Mouse (Mus musculus): ENCODE measurements around the gene 5730596B20Rik. TPM values are rescaled to one million over a fixed set of nuclear protein-coding genes. Genes with fewer than 3 reads are reported as not detected.

5730596B20Rik gene
- 1.5 and 1.6 TPM in 2 replicates for polyA plus RNA-seq (2015; fragmentation: Nextera tagmentation; extraction: Ambion mirVana)

DNA sequence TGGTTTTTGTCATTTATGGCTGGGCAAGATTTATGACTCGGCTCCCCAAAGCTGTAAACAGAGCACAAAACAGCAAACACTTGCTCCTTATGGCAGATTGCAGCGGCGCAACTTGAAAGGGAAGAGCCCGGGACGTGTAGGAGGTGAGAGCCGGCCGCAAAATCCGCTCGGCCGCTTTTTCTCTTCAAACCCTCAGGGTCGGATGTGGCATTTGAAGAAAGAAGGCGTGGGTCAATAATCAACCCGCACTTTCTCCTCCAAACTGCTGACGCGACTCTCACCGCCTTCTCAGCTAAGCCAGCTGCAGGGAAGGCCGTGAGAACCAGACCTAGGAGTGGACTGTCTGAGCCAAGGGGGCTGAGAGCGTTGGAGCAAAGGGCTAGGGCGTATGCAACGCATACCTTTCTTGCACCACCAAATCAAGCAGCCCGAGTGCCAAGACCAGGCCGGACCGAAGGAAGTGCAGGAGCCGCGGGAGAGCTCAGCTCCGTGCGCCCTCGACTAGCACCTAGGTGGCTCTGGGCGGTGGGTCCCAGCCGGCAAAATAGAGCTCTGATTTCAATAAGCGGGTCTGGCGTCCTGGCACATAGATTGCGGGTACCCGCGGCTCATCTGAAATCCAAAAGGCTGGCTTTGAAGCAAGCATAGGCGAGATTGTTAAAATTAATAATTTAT, at the start of gene 5730596B20Rik:
Gene 5730596B20Rik, plus strand, starts transcription at position 438 of the 675 bp plus-strand sequence.
- Histone ChIP-seq H3K9ac (replicated peaks; ENCODE audit: low read depth) (peak within 1 kb of the TSS; percentile 65), H3K27ac (ENCODE audit: low read length) (peak within 1 kb of the TSS; percentile 89), H3K4me3 (ENCODE audit: low read depth, low read length) (peak within 1 kb of the TSS; percentile 56), H3K27me3 (replicated peaks; ENCODE audit: insufficient read depth, low read length) (peaks cover 9% of the 10 kb centered on the region), H3K9me3 (ENCODE audit: low read length) (no peaks in the 10 kb centered on the region), H3K36me3 (ENCODE audit: insufficient read depth, low read length) (no peaks in the 10 kb centered on the region), H3K4me2 (replicated peaks; ENCODE audit: low read depth, low read length) (peak within 1 kb of the TSS; percentile 62), H3K4me1 (ENCODE audit: insufficient read depth, low read depth, low read length) (no peaks in the 10 kb centered on the region)
- 1% methylated on average over 36 of the region's 36 CpGs for WGBS
- ATAC-seq (no peak), DNase-seq (ENCODE audit: low spot score) (peak; percentile 64)
- TF ChIP-seq CTCF (IDR thresholded peaks at IDR 0.05) (no peak), EP300 (IDR thresholded peaks at IDR 0.05) (no peak)

DNA sequence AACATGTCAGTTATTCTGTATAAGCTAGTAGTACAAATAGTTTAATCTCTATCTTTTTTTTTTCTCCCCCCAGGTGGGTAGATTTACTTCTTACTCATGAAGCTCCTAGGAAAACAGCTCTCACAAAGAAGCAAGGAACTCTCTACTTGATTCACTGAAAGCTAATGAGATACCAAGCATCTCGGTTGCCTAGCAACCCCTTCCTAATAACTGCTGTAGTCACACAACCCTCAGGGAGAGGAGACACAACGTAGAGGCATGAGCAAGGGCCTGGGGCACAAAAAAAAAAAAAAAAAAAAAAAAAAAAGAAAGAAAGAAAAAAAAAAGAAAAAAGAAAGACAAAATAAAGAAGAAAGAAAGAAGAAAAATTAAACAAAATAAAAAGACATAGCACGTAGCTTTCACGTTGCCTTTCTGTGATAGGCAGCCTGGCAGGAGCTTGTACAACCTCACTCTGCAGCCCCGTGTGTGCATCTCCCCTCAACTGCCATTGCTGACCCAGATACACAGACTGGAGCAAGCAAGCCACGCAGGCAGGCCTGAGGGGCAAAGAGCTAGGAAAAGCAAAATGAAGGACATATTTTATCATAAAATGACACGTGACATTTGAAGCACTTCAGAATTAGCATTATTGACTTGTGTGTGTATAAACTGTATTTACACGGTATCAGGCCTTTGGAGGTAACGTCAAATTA, 39.3 kb upstream of the 5730596B20Rik start:
- no peak for TF ChIP-seq EP300 (IDR thresholded peaks at IDR 0.05)
- TF ChIP-seq CTCF (IDR thresholded peaks at IDR 0.05), result no peak
- ATAC-seq (no peak), DNase-seq (ENCODE audit: low spot score) (no peak)
- Histone ChIP-seq H3K36me3 (ENCODE audit: insufficient read depth, low read length) (no peaks in the 10 kb centered on the region), H3K27me3 (replicated peaks; ENCODE audit: insufficient read depth, low read length) (no peaks in the 10 kb centered on the region), H3K27ac (ENCODE audit: low read length) (no peak overlapping the region), H3K4me3 (ENCODE audit: low read depth, low read length) (no peak overlapping the region), H3K4me1 (ENCODE audit: insufficient read depth, low read depth, low read length) (no peaks in the 10 kb centered on the region), H3K9me3 (ENCODE audit: low read length) (no peaks in the 10 kb centered on the region), H3K9ac (replicated peaks; ENCODE audit: low read depth) (no peak overlapping the region), H3K4me2 (replicated peaks; ENCODE audit: low read depth, low read length) (no peak overlapping the region)
- WGBS, result 59% methylated on average over 9 of the region's 9 CpGs

DNA sequence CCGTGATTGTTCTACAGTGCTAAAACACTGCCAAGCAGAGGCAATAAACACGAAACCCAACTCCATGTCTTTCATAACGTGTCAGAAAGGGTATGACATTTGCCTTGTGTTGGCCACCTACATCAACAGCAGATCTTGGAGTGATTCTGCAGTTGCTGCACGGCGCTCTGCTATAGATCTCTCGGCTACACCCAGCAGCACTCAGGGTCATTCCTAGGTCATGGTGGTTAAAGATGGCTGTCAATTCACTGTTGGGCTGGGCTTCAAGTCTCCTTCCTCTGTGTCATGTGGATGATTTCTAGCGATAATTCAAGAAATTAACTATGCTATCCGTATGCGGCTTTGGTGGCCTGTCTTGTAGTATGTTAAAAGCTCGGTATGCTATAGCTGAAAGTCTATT, 38.7 kb upstream of the 5730596B20Rik start:
- H3K4me2 ChIP-seq (replicated peaks; ENCODE audit: low read depth, low read length), result no peak overlapping the region
- H3K9ac ChIP-seq (replicated peaks; ENCODE audit: low read depth), result no peak overlapping the region
- TF ChIP-seq EP300 (IDR thresholded peaks at IDR 0.05), result no peak
- TF ChIP-seq CTCF (IDR thresholded peaks at IDR 0.05), result no peak
- ATAC-seq (no peak), DNase-seq (ENCODE audit: low spot score) (no peak)
- H3K9me3 ChIP-seq (ENCODE audit: low read length), result no peaks in the 10 kb centered on the region
- H3K4me1 ChIP-seq (ENCODE audit: insufficient read depth, low read depth, low read length), result no peaks in the 10 kb centered on the region
- no peaks in the 10 kb centered on the region for H3K27me3 ChIP-seq (replicated peaks; ENCODE audit: insufficient read depth, low read length)
- WGBS, result 61% methylated on average over 10 of the region's 10 CpGs
- no peak overlapping the region for H3K27ac ChIP-seq (ENCODE audit: low read length)
- no peaks in the 10 kb centered on the region for H3K36me3 ChIP-seq (ENCODE audit: insufficient read depth, low read length)
- no peak overlapping the region for H3K4me3 ChIP-seq (ENCODE audit: low read depth, low read length)

DNA sequence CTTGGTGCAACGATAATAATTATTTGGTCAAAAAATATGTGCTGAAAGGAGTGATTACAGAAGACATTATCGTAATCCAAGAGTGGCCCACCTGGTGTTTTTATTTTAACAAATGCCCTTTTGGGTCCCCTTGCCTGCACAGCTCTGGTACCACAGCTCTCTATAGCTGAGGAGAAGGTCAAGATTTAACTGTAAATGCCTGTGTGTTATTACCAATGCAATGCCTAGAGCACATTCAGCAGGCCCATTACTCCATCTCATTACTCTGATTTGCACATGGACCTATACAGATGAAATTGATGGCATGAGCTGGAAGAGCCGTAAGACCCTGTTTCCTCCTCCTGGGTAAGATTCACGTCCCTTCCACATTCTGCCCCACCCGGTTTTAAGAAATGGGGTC, 38.2 kb upstream of the 5730596B20Rik start:
- Histone ChIP-seq H3K27me3 (replicated peaks; ENCODE audit: insufficient read depth, low read length) (no peaks in the 10 kb centered on the region), H3K36me3 (ENCODE audit: insufficient read depth, low read length) (no peaks in the 10 kb centered on the region), H3K4me1 (ENCODE audit: insufficient read depth, low read depth, low read length) (no peaks in the 10 kb centered on the region), H3K4me3 (ENCODE audit: low read depth, low read length) (no peak overlapping the region), H3K9me3 (ENCODE audit: low read length) (no peaks in the 10 kb centered on the region), H3K27ac (ENCODE audit: low read length) (no peak overlapping the region), H3K4me2 (replicated peaks; ENCODE audit: low read depth, low read length) (no peak overlapping the region), H3K9ac (replicated peaks; ENCODE audit: low read depth) (no peak overlapping the region)
- DNase-seq (ENCODE audit: low spot score), result no peak
- 87% methylated on average over 5 of the region's 5 CpGs for WGBS
- TF ChIP-seq EP300 (IDR thresholded peaks at IDR 0.05), result no peak
- no peak for TF ChIP-seq CTCF (IDR thresholded peaks at IDR 0.05)
- ATAC-seq, result no peak

DNA sequence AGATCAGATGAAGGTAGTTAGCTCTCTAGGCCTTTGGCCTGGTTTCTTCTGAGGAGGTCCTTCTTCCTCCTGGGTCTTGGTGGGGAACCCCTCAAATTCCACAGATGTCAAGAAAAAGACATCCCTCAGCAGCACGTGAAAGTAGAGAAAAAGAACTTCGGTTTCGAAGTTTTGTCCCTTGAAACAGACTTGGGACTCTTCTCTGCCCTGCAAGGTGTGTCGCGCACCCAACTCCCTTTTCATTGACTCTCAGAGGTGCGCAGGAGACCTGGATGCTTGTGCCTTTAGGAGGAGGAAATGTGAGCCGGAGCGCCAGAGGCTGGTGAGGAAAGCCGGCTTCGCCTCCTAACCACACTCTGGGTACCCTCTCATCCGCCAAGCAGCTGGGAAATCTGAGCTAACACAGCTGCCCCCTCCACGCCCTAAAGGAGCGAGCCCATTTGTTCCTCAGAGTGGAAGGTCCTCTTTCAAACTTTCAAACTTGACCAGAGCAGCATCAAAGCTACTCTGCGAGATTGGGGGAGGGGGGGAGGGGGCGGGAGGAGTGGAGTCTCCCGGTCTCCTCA, 26.8 kb upstream of the 5730596B20Rik start:
- ATAC-seq (no peak), DNase-seq (ENCODE audit: low spot score) (no peak)
- H3K4me3 ChIP-seq (ENCODE audit: low read depth, low read length), result no peak overlapping the region
- no peak overlapping the region for H3K27ac ChIP-seq (ENCODE audit: low read length)
- H3K4me1 ChIP-seq (ENCODE audit: insufficient read depth, low read depth, low read length), result no peaks in the 10 kb centered on the region
- no peak for TF ChIP-seq CTCF (IDR thresholded peaks at IDR 0.05)
- no peak for TF ChIP-seq EP300 (IDR thresholded peaks at IDR 0.05)
- H3K4me2 ChIP-seq (replicated peaks; ENCODE audit: low read depth, low read length), result no peak overlapping the region
- peaks cover 34% of the 10 kb centered on the region for H3K27me3 ChIP-seq (replicated peaks; ENCODE audit: insufficient read depth, low read length)
- H3K36me3 ChIP-seq (ENCODE audit: insufficient read depth, low read length), result no peaks in the 10 kb centered on the region
- WGBS, result 10% methylated on average over 16 of the region's 16 CpGs
- no peaks in the 10 kb centered on the region for H3K9me3 ChIP-seq (ENCODE audit: low read length)
- no peak overlapping the region for H3K9ac ChIP-seq (replicated peaks; ENCODE audit: low read depth)

DNA sequence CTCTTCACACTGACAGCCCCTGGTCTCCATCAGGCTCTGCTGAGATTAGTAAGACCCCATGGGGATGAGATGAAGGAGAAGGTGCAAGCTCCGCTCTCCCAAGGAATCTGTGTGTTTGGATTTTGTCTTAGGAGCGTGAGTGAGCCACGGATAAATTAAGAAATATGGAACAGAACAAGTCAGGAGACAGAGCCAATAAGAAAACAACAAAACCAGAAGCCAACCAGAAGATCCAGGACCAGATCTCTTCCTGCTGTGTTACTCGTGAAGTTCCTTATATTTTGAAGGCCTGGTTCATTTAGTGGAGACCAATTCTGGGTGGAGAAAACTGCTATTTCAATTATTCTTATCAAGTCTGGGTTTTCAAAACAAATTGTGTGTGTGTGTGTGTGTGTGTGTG, 25.7 kb upstream of the 5730596B20Rik start:
- no peak for TF ChIP-seq CTCF (IDR thresholded peaks at IDR 0.05)
- no peak for TF ChIP-seq EP300 (IDR thresholded peaks at IDR 0.05)
- DNase-seq (ENCODE audit: low spot score) (no peak), ATAC-seq (no peak)
- H3K9me3 ChIP-seq (ENCODE audit: low read length), result no peaks in the 10 kb centered on the region
- no peak overlapping the region for H3K9ac ChIP-seq (replicated peaks; ENCODE audit: low read depth)
- no peaks in the 10 kb centered on the region for H3K4me1 ChIP-seq (ENCODE audit: insufficient read depth, low read depth, low read length)
- H3K36me3 ChIP-seq (ENCODE audit: insufficient read depth, low read length), result no peaks in the 10 kb centered on the region
- peaks cover 43% of the 10 kb centered on the region for H3K27me3 ChIP-seq (replicated peaks; ENCODE audit: insufficient read depth, low read length)
- no peak overlapping the region for H3K4me3 ChIP-seq (ENCODE audit: low read depth, low read length)
- WGBS, result 56% methylated on average over 4 of the region's 4 CpGs
- H3K4me2 ChIP-seq (replicated peaks; ENCODE audit: low read depth, low read length), result no peak overlapping the region
- H3K27ac ChIP-seq (ENCODE audit: low read length), result no peak overlapping the region
